Mouse (Mus musculus) stomach, embryonic 16.5 days (tissue): ENCODE results near the gene Sh3glb1. TPM values are rescaled to one million over a fixed set of nuclear protein-coding genes. Genes with fewer than 3 reads are reported as not detected.

Experiments used
- ATAC-seq: fragments of 200-750 bp; cut with Nextera tagmentation; 2 replicates; pipeline ENCODE4 v1.8.0; 2017; ENCODE audit warnings: moderate number of reproducible peaks, moderate TSS enrichment; ENCODE audit not compliant: insufficient read depth, low FRiP score
- H3K27ac ChIP-seq: fragments of 300-500 bp; sonication (generic); 2 replicates; pipeline ENCODE4 v1.5.1; 2014; ENCODE audit warnings: low read length
- H3K27me3 ChIP-seq: fragments of 300-500 bp; sonication (generic); 2 replicates; pipeline ENCODE4 v1.6.1; 2014; ENCODE audit warnings: low read length, control low read depth, mixed read lengths; ENCODE audit not compliant: control insufficient read depth, insufficient read depth
- H3K36me3 ChIP-seq: fragments of 300-500 bp; sonication (generic); 2 replicates; pipeline ENCODE4 v1.6.1; 2014; ENCODE audit warnings: low read length; ENCODE audit not compliant: control insufficient read depth, insufficient read depth
- H3K4me1 ChIP-seq: fragments of 300-500 bp; sonication (generic); 2 replicates; pipeline ENCODE4 v1.6.1; 2014; ENCODE audit warnings: low read length, control low read depth, mixed read lengths; ENCODE audit not compliant: control insufficient read depth, insufficient read depth
- H3K4me2 ChIP-seq: fragments of 300-500 bp; sonication (generic); 2 replicates; pipeline ENCODE4 v1.6.1; 2014; ENCODE audit warnings: low read depth, low read length, mixed read lengths
- H3K4me3 ChIP-seq: fragments of 300-500 bp; sonication (generic); replicated peaks from 2 replicates; pipeline ENCODE4 v1.5.1; 2014; ENCODE audit warnings: mild to moderate bottlenecking, low read length
- H3K9ac ChIP-seq: fragments of 300-500 bp; sonication (generic); 2 replicates; pipeline ENCODE4 v1.6.1; 2014; ENCODE audit warnings: low read length
- H3K9me3 ChIP-seq: fragments of 300-500 bp; sonication (generic); replicated peaks from 2 replicates; pipeline ENCODE4 v1.6.1; 2016; ENCODE audit warnings: low read length, control low read depth; ENCODE audit not compliant: control insufficient read depth
- WGBS: fragments of 180-500 bp; shearing (Covaris S2); extraction: QIAGEN DNeasy Blood & Tissue Kit; methylation state at CpG from one replicate; pipeline ENCODE4 v1.1.7; 2014; 5-methylcytosine and 5-hydroxymethylcytosine counted together
- polyA plus RNA-seq: library from polyadenylated mRNA; unstranded; fragments of >200 nt; fragmentation: Nextera tagmentation; extraction: Ambion mirVana; gene quantifications from 2 replicates; pipeline ENCODE4 v1.2.1, GENCODE M21; 2015

Gene Sh3glb1
- polyA plus RNA-seq, 1 experiment from 2014 or later: 89.3 TPM

DNA sequence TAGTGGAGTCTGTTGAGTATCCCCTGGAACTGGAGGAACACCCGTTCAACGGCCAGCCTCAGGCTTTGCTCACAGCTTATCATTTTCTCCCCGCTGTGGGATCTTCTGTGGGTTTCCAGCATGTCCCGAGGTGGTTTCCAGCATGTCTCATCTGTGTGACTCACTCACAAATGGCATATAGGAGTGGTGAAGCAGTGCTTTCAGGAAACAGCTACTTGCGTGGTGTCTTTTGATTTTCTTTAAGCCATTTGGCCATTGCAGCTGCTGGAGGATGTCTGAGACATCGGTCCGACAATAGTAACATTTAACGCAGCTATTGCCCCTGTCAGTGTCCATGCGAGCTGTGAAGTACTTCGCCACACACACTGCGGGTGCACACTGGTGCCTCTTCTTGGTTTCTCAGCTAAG is 50.7 kb downstream of the Sh3glb1 start:
- no peaks in the 10 kb centered on the region for H3K36me3 ChIP-seq
- ATAC-seq: no peak
- WGBS: 80% methylated on average over 11 of the region's 11 CpGs
- H3K27me3 ChIP-seq: no peaks in the 10 kb centered on the region
- H3K4me2 ChIP-seq: no peak overlapping the region
- no peak overlapping the region for H3K27ac ChIP-seq
- no peak overlapping the region for H3K4me3 ChIP-seq
- H3K9ac ChIP-seq: no peak overlapping the region
- H3K4me1 ChIP-seq: peaks cover 11% of the 10 kb centered on the region
- H3K9me3 ChIP-seq: no peaks in the 10 kb centered on the region

GRCm38 (mm10) chr3:144668949-144669348 is 51.2 kb downstream of the Sh3glb1 start:
- Histone ChIP-seq H3K36me3 (no peaks in the 10 kb centered on the region), H3K9me3 (peaks cover 3% of the 10 kb centered on the region; the same call in 1 of the 2 replicates), H3K9ac (no peak overlapping the region), H3K27ac (no peak overlapping the region), H3K27me3 (no peaks in the 10 kb centered on the region), H3K4me2 (no peak overlapping the region), H3K4me1 (peaks cover 11% of the 10 kb centered on the region), H3K4me3 (no peak overlapping the region)
- 88% methylated on average over 2 of the region's 2 CpGs for WGBS
- ATAC-seq: no peak

DNA sequence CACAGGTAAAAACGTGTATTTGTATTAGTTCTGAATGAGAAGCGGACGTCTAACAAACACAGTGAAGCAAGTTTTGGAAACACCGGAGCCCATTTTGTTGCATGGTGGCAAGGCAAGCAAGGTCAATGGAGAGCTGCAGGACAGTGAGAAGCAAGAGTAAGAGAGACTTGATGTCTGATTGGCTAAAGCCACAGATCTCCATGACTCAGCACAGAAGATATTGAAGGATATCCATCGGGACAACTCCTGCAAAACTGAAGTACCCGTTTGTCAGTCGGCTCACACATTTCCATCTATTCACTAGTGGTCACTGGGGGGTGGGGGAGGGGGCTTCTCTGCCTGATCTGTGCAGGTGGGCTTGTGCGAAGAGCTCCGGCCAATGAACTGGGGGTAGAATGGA is 52.1 kb downstream of the Sh3glb1 start:
- Histone ChIP-seq H3K9me3 (peaks cover 5% of the 10 kb centered on the region; the same call in 1 of the 2 replicates), H3K9ac (no peak overlapping the region), H3K4me2 (no peak overlapping the region), H3K27ac (no peak overlapping the region), H3K4me3 (no peak overlapping the region), H3K36me3 (no peaks in the 10 kb centered on the region), H3K4me1 (peaks cover 11% of the 10 kb centered on the region), H3K27me3 (no peaks in the 10 kb centered on the region)
- ATAC-seq: no peak
- WGBS: 86% methylated on average over 9 of the region's 9 CpGs

DNA sequence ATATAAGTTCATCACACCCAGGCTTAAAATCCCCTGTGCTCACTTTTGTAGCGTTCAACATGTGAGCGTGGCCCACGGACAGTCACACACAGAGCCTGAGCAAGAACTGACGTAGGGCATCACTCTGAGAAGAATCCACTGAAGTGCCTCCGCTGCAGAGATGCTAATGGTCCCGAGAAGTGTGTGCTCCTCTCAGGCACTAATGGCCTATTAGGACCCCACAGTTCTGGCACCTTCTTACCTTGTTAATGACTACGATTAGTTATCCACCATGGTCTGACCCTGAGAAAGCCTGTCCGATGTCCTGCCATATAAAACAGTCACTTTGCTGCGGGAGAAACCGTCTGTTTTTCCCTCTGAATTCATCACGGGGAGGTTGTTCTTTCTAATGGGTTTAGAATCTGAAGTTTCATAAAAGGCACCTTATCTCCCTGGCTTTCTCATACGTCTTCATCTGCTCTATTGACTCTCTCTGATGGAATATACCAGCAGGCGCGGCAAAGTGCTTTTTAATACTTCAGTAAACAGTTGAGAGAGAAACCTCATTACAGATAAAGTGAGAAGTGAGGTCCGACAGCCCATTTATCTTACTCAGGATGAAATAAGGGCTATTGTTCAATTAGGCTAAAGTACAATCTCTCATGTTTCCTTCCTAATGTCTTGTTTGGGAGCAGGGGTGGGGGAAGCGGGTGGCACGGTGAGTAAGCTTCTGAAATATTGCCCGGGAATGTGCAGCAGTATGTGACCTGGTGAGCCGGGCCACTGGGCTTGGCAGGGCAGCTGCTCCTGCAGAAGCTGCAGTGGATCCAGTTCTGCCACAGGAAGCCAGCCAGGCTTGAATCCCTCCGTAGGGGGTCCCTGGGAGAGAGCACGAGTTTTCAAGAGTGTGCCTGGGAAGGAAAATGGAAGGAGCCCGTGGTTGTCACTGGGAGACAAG is 55.5 kb downstream of the Sh3glb1 start:
- Histone ChIP-seq H3K4me3 (peak overlapping the region; percentile 14; the same call in 1 of the 2 replicates), H3K27me3 (no peaks in the 10 kb centered on the region), H3K27ac (no peak overlapping the region), H3K4me1 (peaks cover 8% of the 10 kb centered on the region), H3K9me3 (peaks cover 5% of the 10 kb centered on the region; the same call in 1 of the 2 replicates), H3K36me3 (no peaks in the 10 kb centered on the region), H3K4me2 (peak overlapping the region; percentile 29), H3K9ac (no peak overlapping the region)
- ATAC-seq: peak; percentile 47; the same call in 1 of the 2 replicates
- WGBS: 25% methylated on average over 22 of the region's 22 CpGs

GRCm38 (mm10) chr3:144663415-144664093 is 56.6 kb downstream of the Sh3glb1 start:
- 90% methylated on average over 7 of the region's 7 CpGs for WGBS
- H3K4me1 ChIP-seq: peaks cover 8% of the 10 kb centered on the region
- ATAC-seq: no peak
- no peak overlapping the region for H3K4me3 ChIP-seq
- no peaks in the 10 kb centered on the region for H3K27me3 ChIP-seq
- H3K9me3 ChIP-seq: peaks cover 5% of the 10 kb centered on the region; the same call in 1 of the 2 replicates
- no peak overlapping the region for H3K9ac ChIP-seq
- no peak overlapping the region for H3K27ac ChIP-seq
- no peak overlapping the region for H3K4me2 ChIP-seq
- H3K36me3 ChIP-seq: no peaks in the 10 kb centered on the region

- no peaks in the 10 kb centered on the region for H3K36me3 ChIP-seq
- H3K4me3 ChIP-seq: no peak overlapping the region
- no peaks in the 10 kb centered on the region for H3K27me3 ChIP-seq
- WGBS: 50% methylated on average over 8 of the region's 8 CpGs
- H3K9ac ChIP-seq: no peak overlapping the region
- no peak for ATAC-seq
- no peak overlapping the region for H3K27ac ChIP-seq
- H3K4me1 ChIP-seq: peaks cover 8% of the 10 kb centered on the region
- H3K4me2 ChIP-seq: no peak overlapping the region
- peaks cover 5% of the 10 kb centered on the region; the same call in 1 of the 2 replicates for H3K9me3 ChIP-seq
Measured at GRCm38 (mm10) chr3:144662215-144662852, 57.8 kb downstream of the Sh3glb1 start.

GRCm38 (mm10) chr3:144661439-144661838 is 58.7 kb downstream of the Sh3glb1 start:
- no peaks in the 10 kb centered on the region for H3K36me3 ChIP-seq
- WGBS: 79% methylated on average over 3 of the region's 3 CpGs

GRCm38 (mm10) chr3:144644202-144644601 is 75.9 kb downstream of the Sh3glb1 start:
- WGBS: 53% methylated on average over 5 of the region's 5 CpGs
- no peak for ATAC-seq
- Histone ChIP-seq H3K36me3 (no peaks in the 10 kb centered on the region), H3K4me2 (no peak overlapping the region), H3K4me1 (peaks cover 10% of the 10 kb centered on the region), H3K27ac (no peak overlapping the region), H3K9ac (no peak overlapping the region), H3K9me3 (peaks cover 6% of the 10 kb centered on the region; the same call in 1 of the 2 replicates), H3K27me3 (no peaks in the 10 kb centered on the region), H3K4me3 (no peak overlapping the region)

More at GRCm38 (mm10) chr3:144661439-144661838, 58.7 kb downstream of the Sh3glb1 start:
- no peak overlapping the region for H3K4me2 ChIP-seq
- peaks cover 5% of the 10 kb centered on the region; the same call in 1 of the 2 replicates for H3K9me3 ChIP-seq
- no peak overlapping the region for H3K27ac ChIP-seq
- ATAC-seq: no peak
- no peaks in the 10 kb centered on the region for H3K27me3 ChIP-seq
- H3K9ac ChIP-seq: no peak overlapping the region
- no peak overlapping the region for H3K4me3 ChIP-seq
- H3K4me1 ChIP-seq: peaks cover 8% of the 10 kb centered on the region
